Mouse (Mus musculus) stomach, embryonic 14.5 days (tissue): Measurements from ENCODE around the gene Rasgef1b. TPM values are rescaled to one million over a fixed set of nuclear protein-coding genes. Genes with fewer than 3 reads are reported as not detected.

ENCODE experiments used
- ATAC-seq: fragments of 200-750 bp; cut with Nextera tagmentation; 2 replicates; pipeline ENCODE4 v1.8.0; 2017; ENCODE audit warnings: low read depth, moderate TSS enrichment; ENCODE audit not compliant: insufficient number of reproducible peaks, insufficient read depth, low FRiP score
- H3K27ac ChIP-seq: fragments of 300-500 bp; sonication (generic); 2 replicates; pipeline ENCODE4 v1.5.1; 2014; ENCODE audit warnings: mild to moderate bottlenecking, low read length, moderate library complexity, mixed read lengths
- H3K27me3 ChIP-seq: fragments of 300-500 bp; sonication (generic); 2 replicates; pipeline ENCODE4 v1.6.1; 2014; ENCODE audit warnings: low read length, control low read depth, mixed read lengths; ENCODE audit not compliant: control insufficient read depth, insufficient read depth
- H3K36me3 ChIP-seq: fragments of 300-500 bp; sonication (generic); 2 replicates; pipeline ENCODE4 v1.6.1; 2014; ENCODE audit warnings: mild to moderate bottlenecking, control low read depth, low read length, moderate library complexity, mixed read lengths; ENCODE audit not compliant: control insufficient read depth, insufficient read depth
- H3K4me1 ChIP-seq: fragments of 300-500 bp; sonication (generic); 2 replicates; pipeline ENCODE4 v1.6.1; 2014; ENCODE audit warnings: low read length, control low read depth, mixed read lengths; ENCODE audit not compliant: control insufficient read depth, insufficient read depth
- H3K4me2 ChIP-seq: fragments of 300-500 bp; sonication (generic); replicated peaks from 2 replicates; pipeline ENCODE4 v1.6.1; 2014; ENCODE audit warnings: low read depth, low read length, control low read depth
- H3K4me3 ChIP-seq: fragments of 300-500 bp; sonication (generic); 2 replicates; pipeline ENCODE4 v1.5.1; 2014; ENCODE audit warnings: low read depth, low read length, control low read depth
- H3K9ac ChIP-seq: fragments of 300-500 bp; sonication (generic); replicated peaks from 2 replicates; pipeline ENCODE4 v1.6.1; 2014; ENCODE audit warnings: low read depth, mild to moderate bottlenecking, control low read depth, low read length, moderate library complexity, mixed read lengths
- H3K9me3 ChIP-seq: fragments of 300-500 bp; sonication (generic); 2 replicates; pipeline ENCODE4 v1.6.1; 2016; ENCODE audit warnings: low read depth, low read length, control low read depth; ENCODE audit not compliant: control insufficient read depth
- WGBS: fragments of 180-500 bp; shearing (Covaris S2); extraction: QIAGEN DNeasy Blood & Tissue Kit; methylation state at CpG from one replicate; pipeline ENCODE4 v1.1.7; 2014; 5-methylcytosine and 5-hydroxymethylcytosine counted together
- polyA plus RNA-seq: library from polyadenylated mRNA; unstranded; fragments of >200 nt; fragmentation: Nextera tagmentation; extraction: Ambion mirVana; gene quantifications from 2 replicates; pipeline ENCODE4 v1.2.1, GENCODE M21; 2014

Gene Rasgef1b
- polyA plus RNA-seq, 1 experiment from 2014 or later, result 13.9 TPM

GRCm38 (mm10) chr5:99482016-99482415 lies 246.8 kb downstream of the Rasgef1b start:
- Histone ChIP-seq H3K27me3 (no peaks in the 10 kb centered on the region), H3K9ac (no peak overlapping the region), H3K27ac (no peak overlapping the region), H3K4me2 (no peak overlapping the region), H3K9me3 (no peaks in the 10 kb centered on the region), H3K4me3 (no peak overlapping the region), H3K36me3 (no peaks in the 10 kb centered on the region), H3K4me1 (peaks cover 16% of the 10 kb centered on the region)
- 92% methylated on average over 7 of the region's 7 CpGs for WGBS
- ATAC-seq, result no peak

GRCm38 (mm10) chr5:99480078-99481031 lies 248.5 kb downstream of the Rasgef1b start:
- no peak for ATAC-seq
- WGBS, result 53% methylated on average over 6 of the region's 6 CpGs
- no peak overlapping the region for H3K4me2 ChIP-seq
- H3K27me3 ChIP-seq, result no peaks in the 10 kb centered on the region
- H3K36me3 ChIP-seq, result no peaks in the 10 kb centered on the region
- H3K4me1 ChIP-seq, result peaks cover 16% of the 10 kb centered on the region
- H3K9me3 ChIP-seq, result no peaks in the 10 kb centered on the region
- H3K4me3 ChIP-seq, result no peak overlapping the region
- peak overlapping the region; percentile 72; the same call in 1 of the 2 replicates for H3K27ac ChIP-seq
- no peak overlapping the region for H3K9ac ChIP-seq

- no peaks in the 10 kb centered on the region for H3K36me3 ChIP-seq
- 4% methylated on average over 20 of the region's 20 CpGs for WGBS
- no peak overlapping the region for H3K9ac ChIP-seq
- peak overlapping the region; percentile 39 for H3K4me2 ChIP-seq
- H3K27ac ChIP-seq, result peak overlapping the region; percentile 72; the same call in 1 of the 2 replicates
- H3K4me1 ChIP-seq, result peaks cover 16% of the 10 kb centered on the region
- peak; percentile 86 for ATAC-seq
- H3K9me3 ChIP-seq, result no peaks in the 10 kb centered on the region
- H3K4me3 ChIP-seq, result peak overlapping the region; percentile 5; the same call in 1 of the 2 replicates
- H3K27me3 ChIP-seq, result no peaks in the 10 kb centered on the region
These were observed 249.4 kb downstream of the Rasgef1b start for GRCm38 (mm10) chr5:99479263-99480077.

- H3K4me3 ChIP-seq, result no peak overlapping the region
- H3K9me3 ChIP-seq, result no peaks in the 10 kb centered on the region
- H3K4me1 ChIP-seq, result peaks cover 16% of the 10 kb centered on the region
- no peak for ATAC-seq
- H3K9ac ChIP-seq, result no peak overlapping the region
- 47% methylated on average over 4 of the region's 4 CpGs for WGBS
- H3K27ac ChIP-seq, result peak overlapping the region; percentile 72; the same call in 1 of the 2 replicates
- no peaks in the 10 kb centered on the region for H3K27me3 ChIP-seq
- H3K36me3 ChIP-seq, result no peaks in the 10 kb centered on the region
- H3K4me2 ChIP-seq, result peak overlapping the region; percentile 39; the same call in 1 of the 2 replicates
These were observed 250.1 kb downstream of the Rasgef1b start for GRCm38 (mm10) chr5:99478716-99479115.

GRCm38 (mm10) chr5:99477420-99477815 lies 251.4 kb downstream of the Rasgef1b start:
- ATAC-seq, result no peak
- peaks cover 16% of the 10 kb centered on the region for H3K4me1 ChIP-seq
- WGBS, result 91% methylated on average over 9 of the region's 9 CpGs
- H3K27me3 ChIP-seq, result no peaks in the 10 kb centered on the region
- H3K9me3 ChIP-seq, result no peaks in the 10 kb centered on the region
- no peak overlapping the region for H3K9ac ChIP-seq
- no peaks in the 10 kb centered on the region for H3K36me3 ChIP-seq
- no peak overlapping the region for H3K4me3 ChIP-seq
- H3K4me2 ChIP-seq, result no peak overlapping the region
- no peak overlapping the region for H3K27ac ChIP-seq

- ATAC-seq, result no peak
- no peaks in the 10 kb centered on the region for H3K9me3 ChIP-seq
- no peak overlapping the region for H3K27ac ChIP-seq
- no peak overlapping the region for H3K9ac ChIP-seq
- WGBS, result 86% methylated on average over 6 of the region's 6 CpGs
- H3K4me1 ChIP-seq, result peaks cover 16% of the 10 kb centered on the region
- H3K36me3 ChIP-seq, result no peaks in the 10 kb centered on the region
- no peak overlapping the region for H3K4me3 ChIP-seq
- H3K4me2 ChIP-seq, result no peak overlapping the region
- H3K27me3 ChIP-seq, result no peaks in the 10 kb centered on the region
These were observed 252.0 kb downstream of the Rasgef1b start for GRCm38 (mm10) chr5:99476640-99477419.

GRCm38 (mm10) chr5:99472607-99473335 lies 256.1 kb downstream of the Rasgef1b start:
- Histone ChIP-seq H3K9me3 (no peaks in the 10 kb centered on the region), H3K4me2 (no peak overlapping the region), H3K4me1 (no peaks in the 10 kb centered on the region), H3K27ac (no peak overlapping the region), H3K9ac (no peak overlapping the region), H3K27me3 (no peaks in the 10 kb centered on the region), H3K36me3 (no peaks in the 10 kb centered on the region), H3K4me3 (no peak overlapping the region)
- ATAC-seq, result no peak
- WGBS, result 55% methylated on average over 5 of the region's 5 CpGs
